8 mouse cellular contexts compared by ENCODE assay signal in genomic region chr4:9081701-9082562, GRCm38 (mm10).
DNase-seq lines count a peak whose midpoint lies in the region; ATAC-seq and TF ChIP-seq lines count a peak whose summit lies in the region.

No protein-coding gene starts in this region.

- DNase-seq in retina, postnatal 1 day: peak; percentile 47
- no peak for DNase-seq in retina, embryonic 14.5 days (ENCODE audit: low spot score)
- peak; percentile 65 for DNase-seq in embryo, embryonic 11 days
- peak; percentile 83 for DNase-seq in liver, postnatal 0 days
- DNase-seq in right cerebral cortex, postnatal 14 days: peak; percentile 39
- DNase-seq in yolk sac, embryonic 10.5 days (ENCODE audit: low spot score): no peak
- DNase-seq in layer of hippocampus, postnatal 36 days: no peak

- H3K27me3 ChIP-seq in heart, embryonic 15.5 days: no peaks in the 10 kb centered on the region
- no peaks in the 10 kb centered on the region for H3K27me3 ChIP-seq in liver, postnatal 0 days (ENCODE audit: insufficient read depth, low read length)

- 42% methylated on average over 14 of the region's 14 CpGs for WGBS in heart, embryonic 15.5 days
- 56% methylated on average over 14 of the region's 14 CpGs for WGBS in liver, postnatal 0 days (ENCODE audit: insufficient replicate concordance)

- H3K9ac ChIP-seq in heart, embryonic 15.5 days: no peak overlapping the region
- peak overlapping the region; percentile 37; the same call in 1 of the 2 replicates for H3K9ac ChIP-seq in liver, postnatal 0 days (replicated peaks)

- H3K4me1 ChIP-seq in heart, embryonic 15.5 days (replicated peaks): peaks cover 38% of the 10 kb centered on the region
- H3K4me1 ChIP-seq in liver, postnatal 0 days (ENCODE audit: insufficient read depth): peaks cover 23% of the 10 kb centered on the region

- H3K36me3 ChIP-seq in heart, embryonic 15.5 days: no peaks in the 10 kb centered on the region
- no peaks in the 10 kb centered on the region for H3K36me3 ChIP-seq in liver, postnatal 0 days (replicated peaks; ENCODE audit: insufficient read depth, low read length)

- ATAC-seq in heart, embryonic 15.5 days (replicated peaks; ENCODE audit: insufficient number of reproducible peaks, insufficient read depth, low FRiP score, low read depth): peak; percentile 37
- peak; percentile 92 for ATAC-seq in liver, postnatal 0 days

- no peak overlapping the region for H3K4me2 ChIP-seq in heart, embryonic 15.5 days
- peak overlapping the region; percentile 41 for H3K4me2 ChIP-seq in liver, postnatal 0 days (ENCODE audit: low read depth, low read length)

- peak overlapping the region; percentile 61 for H3K27ac ChIP-seq in heart, embryonic 15.5 days
- H3K27ac ChIP-seq in liver, postnatal 0 days (ENCODE audit: low read depth): peak overlapping the region; percentile 86

- H3K9me3 ChIP-seq in heart, embryonic 15.5 days (replicated peaks): no peaks in the 10 kb centered on the region
- no peaks in the 10 kb centered on the region for H3K9me3 ChIP-seq in liver, postnatal 0 days (ENCODE audit: low read length)

- TF ChIP-seq EP300 in liver, postnatal 0 days (IDR thresholded peaks at IDR 0.05; ENCODE audit: low read depth): peak; percentile 55; the same call in 1 of the 2 replicates

- no peak for TF ChIP-seq CTCF in liver, postnatal 0 days (IDR thresholded peaks at IDR 0.05; ENCODE audit: low read depth)

- no peak overlapping the region for H3K4me3 ChIP-seq in heart, embryonic 15.5 days
- no peak overlapping the region for H3K4me3 ChIP-seq in liver, postnatal 0 days (ENCODE audit: low read depth, low read length)

Comparison
In these comparisons a context has a peak if more than half of its experiments do, and no peak if none do; other contexts are left out.
1. DNase-seq: peak in retina, postnatal 1 day (single experiment), embryo, embryonic 11 days (single experiment), liver, postnatal 0 days (single experiment) and right cerebral cortex, postnatal 14 days (single experiment); none in retina, embryonic 14.5 days (single experiment), yolk sac, embryonic 10.5 days (single experiment) and layer of hippocampus, postnatal 36 days (0 of 2).